In genomic region chr11:97510966-97511660, GRCm38 (mm10) we compare ENCODE assay signal across 9 mouse cellular contexts. TPM values are rescaled to one million over a fixed set of nuclear protein-coding genes. Genes with fewer than 3 reads are reported as not detected.
A peak's percentile ranks its signal among the peaks of the same experiment; 100 is the strongest.
DNase-seq lines count a peak whose midpoint lies in the region; ATAC-seq and TF ChIP-seq lines count a peak whose summit lies in the region.
"Had no signal": no experiment of that assay in that cellular context is flagged by ENCODE, and none has a peak within 500 bp of the region (broad histone marks: within the 10 kb centered on the region; RNA-seq: fewer than 3 reads in every experiment).

No protein-coding gene starts in this region.

- TF ChIP-seq CTCF in liver, embryonic 14.5 days (IDR thresholded peaks at IDR 0.05; ENCODE audit: low read depth) = peak; percentile 92

- H3K36me3 ChIP-seq in ES-E14 (ENCODE audit: control insufficient read depth, insufficient read depth, low read length, poor library complexity, severe bottlenecking) = no peaks in the 10 kb centered on the region; the same call in 1 of the 2 replicates
- H3K36me3 ChIP-seq in intestine, embryonic 14.5 days (ENCODE audit: control insufficient read depth, insufficient read depth, low read length) = no peaks in the 10 kb centered on the region
- H3K36me3 ChIP-seq in liver, embryonic 14.5 days (replicated peaks; ENCODE audit: control insufficient read depth, insufficient read depth, low read depth) = no peaks in the 10 kb centered on the region

- H3K4me2 ChIP-seq in intestine, embryonic 14.5 days (ENCODE audit: low read length) = no peak overlapping the region
- peak overlapping the region; percentile 63 for H3K4me2 ChIP-seq in liver, embryonic 14.5 days (ENCODE audit: low read depth)

- WGBS in intestine, embryonic 14.5 days = 33% methylated on average over 10 of the region's 10 CpGs
- WGBS in liver, embryonic 14.5 days (ENCODE audit: insufficient replicate concordance) = 30% methylated on average over 10 of the region's 10 CpGs

- TF ChIP-seq EP300 in liver, embryonic 14.5 days (IDR thresholded peaks at IDR 0.05; ENCODE audit: low read depth) = no peak

- no peaks in the 10 kb centered on the region; the same call in 1 of the 2 replicates for H3K27me3 ChIP-seq in intestine, embryonic 14.5 days (replicated peaks; ENCODE audit: control insufficient read depth, insufficient read depth, low read length)
- no peaks in the 10 kb centered on the region for H3K27me3 ChIP-seq in liver, embryonic 14.5 days (ENCODE audit: control insufficient read depth, insufficient read depth, low read length)

- H3K27ac ChIP-seq in ES-E14 (ENCODE audit: insufficient read depth, low read depth, low read length, poor library complexity, severe bottlenecking) = no peak overlapping the region
- 0 out of 2 replicates have a peak overlapping the region, but pooled peaks have one; percentile 22 for H3K27ac ChIP-seq in intestine, embryonic 14.5 days (ENCODE audit: low read depth)
- H3K27ac ChIP-seq in liver, embryonic 14.5 days = no peak overlapping the region

- ATAC-seq in intestine, embryonic 14.5 days (replicated peaks; ENCODE audit: low FRiP score, low TSS enrichment, low read depth) = no peak
- ATAC-seq in liver, embryonic 14.5 days (ENCODE audit: insufficient read depth) = peak; percentile 57; the same call in 1 of the 2 replicates
- ATAC-seq in neutrophil, adult 5-6 weeks (ENCODE audit: extremely low read depth, insufficient number of reproducible peaks, low FRiP score, poor library complexity, severe bottlenecking) = peak; percentile 33; the same call in 1 of the 2 replicates

- peaks cover 0 to 30% of the 10 kb centered on the region in 2 experiments; a peak in 2 of 4 replicates for H3K4me1 ChIP-seq in ES-E14 (ENCODE audit: control insufficient read depth in 2 of 2, insufficient read depth in 2 of 2, low read length in 2 of 2, poor library complexity in 1 of 2)
- no peaks in the 10 kb centered on the region; the same call in 1 of the 2 replicates for H3K4me1 ChIP-seq in intestine, embryonic 14.5 days (replicated peaks; ENCODE audit: control insufficient read depth, insufficient read depth, low read length)
- H3K4me1 ChIP-seq in liver, embryonic 14.5 days (replicated peaks; ENCODE audit: control insufficient read depth in 2 of 2, insufficient read depth in 2 of 2, low read length in 1 of 2) = peaks cover 2 to 12% of the 10 kb centered on the region in 2 experiments; a peak in 3 of 4 replicates

- in situ Hi-C loops in ES-E14 (cut with MboI; ENCODE audit: low sequenced_read_pairs in 2 of 2, unreplicated experiment in 2 of 2) = no loop called here

- H3K9ac ChIP-seq in ES-E14 (ENCODE audit: insufficient read depth, low read depth, low read length, poor library complexity, severe bottlenecking) = peak overlapping the region; percentile 58; the same call in 1 of the 2 replicates
- no peak overlapping the region for H3K9ac ChIP-seq in intestine, embryonic 14.5 days (ENCODE audit: low read length)
- H3K9ac ChIP-seq in liver, embryonic 14.5 days (replicated peaks) = no peak overlapping the region

- H3K9me3 ChIP-seq in ES-E14 (ENCODE audit: control insufficient read depth, insufficient read depth, low read depth, low read length) = no peaks in the 10 kb centered on the region
- H3K9me3 ChIP-seq in intestine, embryonic 14.5 days (ENCODE audit: control insufficient read depth, low read length) = no peaks in the 10 kb centered on the region
- H3K9me3 ChIP-seq in liver, embryonic 14.5 days (ENCODE audit: control insufficient read depth, low read length) = no peaks in the 10 kb centered on the region

- H3K4me3 ChIP-seq in ES-E14 (ENCODE audit: insufficient read depth in 1 of 2, low read depth in 1 of 2, low read length in 2 of 2, poor library complexity in 1 of 2, severe bottlenecking in 1 of 2) = peak overlapping the region; percentile 49 to 57
- H3K4me3 ChIP-seq in intestine, embryonic 14.5 days (ENCODE audit: low read depth, low read length) = no peak overlapping the region
- H3K4me3 ChIP-seq in liver, embryonic 14.5 days (ENCODE audit: insufficient read depth in 1 of 2, low read depth in 2 of 2, low read length in 2 of 2) = peak overlapping the region in 1 of 2 experiments; percentile 60; a peak in 1 of 4 replicates

- DNase-seq in 416B (ENCODE audit: low read depth) (peak; percentile 85), ES-E14 (ENCODE audit: low read depth, low spot score) (peak; percentile 85)
- peak; percentile 81 for DNase-seq in cerebellum, adult 8-10 months
- DNase-seq in gastrocnemius, postnatal 25 days = peak; percentile 35
- peak; percentile 83 for DNase-seq in intestine, embryonic 14.5 days (ENCODE audit: low spot score)
- peak; percentile 31 to 50 (median 36) for DNase-seq in liver, embryonic 14.5 days (ENCODE audit: low read depth in 3 of 3, low spot score in 3 of 3)
- DNase-seq in thymus, postnatal 4 days = peak; percentile 83

TF ChIP-seq in ES-E14, 5 proteins besides CTCF, POLR2A, EP300 and RAD21:
- TF ChIP-seq ZC3H11A (IDR thresholded peaks at IDR 0.05; ENCODE audit: borderline replicate concordance, low read depth, low read length) (no peak), ZNF384 (IDR thresholded peaks at IDR 0.05; ENCODE audit: low read depth, low read length) (no peak), CHD2 (IDR thresholded peaks at IDR 0.05; ENCODE audit: low read depth, low read length) (no peak), MAFK (IDR thresholded peaks at IDR 0.05; ENCODE audit: insufficient read depth, low read depth, low read length) (no peak)

RNA-seq across cellular contexts. Expression of gene 4933428G20Rik, which starts 11.0 kb away (rescaled TPM):
- total RNA-seq in ES-E14 (2012; rRNA removed) = 0.36 and 0.63 TPM in 2 replicates
- not detected for total RNA-seq in gastrocnemius, postnatal 25 days (2021)
- polyA plus RNA-seq in intestine, embryonic 14.5 days (2014; fragmentation: Nextera tagmentation; extraction: Ambion mirVana) = 0.12 TPM in 2 replicates
- 0.02 TPM in 1 of 2 replicates, not detected in the other for polyA plus RNA-seq in liver, embryonic 14.5 days (2012; rRNA removed)
- polyA plus RNA-seq in liver, embryonic 14.5 days (2014; fragmentation: Nextera tagmentation; extraction: Ambion mirVana) = not detected in 2 replicates
- 0.23 TPM in 1 of 2 replicates, not detected in the other for total RNA-seq in neutrophil, adult 5-6 weeks (2017)
- total RNA-seq: hematopoietic stem cell, adult 5-6 weeks had no signal

Comparison
In these comparisons a context has a peak if more than half of its experiments do, and no peak if none do; other contexts are left out.
1. DNase-seq: peak in every context shown above with its lines; median percentile 85 in 416B; 85 in ES-E14; 83 in intestine, embryonic 14.5 days; 83 in thymus, postnatal 4 days; 81 in cerebellum, adult 8-10 months; 36 in liver, embryonic 14.5 days; 35 in gastrocnemius, postnatal 25 days.